Mouse (Mus musculus) heart, embryonic 16.5 days (tissue): ENCODE results near the gene Lypd6. TPM values are rescaled to one million over a fixed set of nuclear protein-coding genes. Genes with fewer than 3 reads are reported as not detected.
A peak's percentile ranks its signal among the peaks of the same experiment; 100 is the strongest.

Experiments
- ATAC-seq: fragments of 200-750 bp; cut with Nextera tagmentation; replicated peaks from 2 replicates; pipeline ENCODE4 v1.8.0; 2017; ENCODE audit warnings: moderate number of reproducible peaks; ENCODE audit not compliant: insufficient read depth, low FRiP score; ENCODE audit errors: extremely low read depth
- H3K27ac ChIP-seq: fragments of 300-500 bp; sonication (generic); 2 replicates; pipeline ENCODE4 v1.5.1; 2014; ENCODE audit warnings: mild to moderate bottlenecking, low read length, control low read depth, moderate library complexity
- H3K27me3 ChIP-seq: fragments of 300-500 bp; sonication (generic); 2 replicates; pipeline ENCODE4 v1.6.1; 2014; ENCODE audit warnings: low read length, mixed read lengths; ENCODE audit not compliant: control insufficient read depth, insufficient read depth
- H3K36me3 ChIP-seq: fragments of 300-500 bp; sonication (generic); 2 replicates; pipeline ENCODE4 v1.6.1; 2014; ENCODE audit not compliant: control insufficient read depth, insufficient read depth
- H3K4me1 ChIP-seq: fragments of 300-500 bp; sonication (generic); 2 replicates; pipeline ENCODE4 v1.6.1; 2014; ENCODE audit warnings: low read length, mixed read lengths; ENCODE audit not compliant: control insufficient read depth, insufficient read depth
- H3K4me2 ChIP-seq: fragments of 300-500 bp; sonication (generic); 2 replicates; pipeline ENCODE4 v1.6.1; 2014; ENCODE audit warnings: low read depth, mild to moderate bottlenecking, control low read depth, low read length
- H3K4me3 ChIP-seq: fragments of 300-500 bp; sonication (generic); 2 replicates; pipeline ENCODE4 v1.5.1; 2014; ENCODE audit warnings: mild to moderate bottlenecking, control low read depth, low read length
- H3K9ac ChIP-seq: fragments of 300-500 bp; sonication (generic); 2 replicates; pipeline ENCODE4 v1.6.1; 2014; ENCODE audit warnings: low read length, control low read depth
- H3K9me3 ChIP-seq: fragments of 300-500 bp; sonication (generic); replicated peaks from 2 replicates; pipeline ENCODE4 v1.6.1; 2016; ENCODE audit warnings: low read length; ENCODE audit not compliant: control insufficient read depth
- WGBS: fragments of 180-500 bp; shearing (Covaris S2); extraction: QIAGEN DNeasy Blood & Tissue Kit; methylation state at CpG from one replicate; pipeline ENCODE4 v1.1.7; 2014; 5-methylcytosine and 5-hydroxymethylcytosine counted together
- polyA plus RNA-seq: library from polyadenylated mRNA; unstranded; fragments of >200 nt; fragmentation: Nextera tagmentation; extraction: Ambion mirVana; gene quantifications from 2 replicates; pipeline ENCODE4 v1.2.1, GENCODE M21; 2015

Lypd6 gene
- polyA plus RNA-seq, 1 experiment from 2014 or later = 2.5 TPM

- Histone ChIP-seq H3K36me3 (no peaks in the 10 kb centered on the region), H3K9ac (no peak overlapping the region), H3K4me2 (no peak overlapping the region), H3K27ac (no peak overlapping the region), H3K9me3 (no peaks in the 10 kb centered on the region), H3K4me3 (no peak overlapping the region), H3K27me3 (no peaks in the 10 kb centered on the region), H3K4me1 (peaks cover 8% of the 10 kb centered on the region)
- ATAC-seq = no peak
- 69% methylated on average over 7 of the region's 7 CpGs for WGBS
Observed at GRCm38 (mm10) chr2:50103850-50104503, 37.7 kb downstream of the Lypd6 start.

- Histone ChIP-seq H3K9me3 (no peaks in the 10 kb centered on the region), H3K27ac (no peak overlapping the region), H3K36me3 (no peaks in the 10 kb centered on the region), H3K4me2 (no peak overlapping the region), H3K9ac (no peak overlapping the region), H3K4me1 (peaks cover 10% of the 10 kb centered on the region), H3K27me3 (no peaks in the 10 kb centered on the region), H3K4me3 (no peak overlapping the region)
- ATAC-seq = no peak
- WGBS = 60% methylated on average over 3 of the region's 3 CpGs
Observed at GRCm38 (mm10) chr2:50105590-50105989, 39.4 kb downstream of the Lypd6 start.

DNA sequence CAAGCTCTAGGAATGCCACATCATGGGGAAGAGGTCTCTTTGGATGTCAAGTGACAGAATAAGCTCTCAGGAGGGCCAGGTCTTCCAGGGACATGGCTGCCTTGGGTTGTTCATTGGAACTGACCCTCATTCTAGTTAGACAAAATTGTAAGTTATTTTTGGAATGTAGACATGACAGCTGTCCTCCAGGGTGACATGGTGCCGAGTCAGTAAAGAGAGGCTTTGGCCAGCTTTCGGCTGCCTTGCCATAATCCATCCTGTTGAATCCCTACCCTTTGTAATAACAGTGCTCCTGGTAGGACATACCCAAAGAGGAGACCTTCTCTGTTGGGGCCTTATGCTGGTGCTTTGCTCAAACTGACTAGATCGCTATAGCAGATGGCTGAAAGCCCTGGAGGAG is 39.8 kb downstream of the Lypd6 start:
- Histone ChIP-seq H3K36me3 (no peaks in the 10 kb centered on the region), H3K27ac (no peak overlapping the region), H3K4me1 (peaks cover 9% of the 10 kb centered on the region), H3K9ac (no peak overlapping the region), H3K27me3 (no peaks in the 10 kb centered on the region), H3K4me3 (no peak overlapping the region), H3K9me3 (no peaks in the 10 kb centered on the region), H3K4me2 (no peak overlapping the region)
- WGBS = 59% methylated on average over 3 of the region's 3 CpGs
- ATAC-seq = no peak

- H3K4me2 ChIP-seq = no peak overlapping the region
- no peak overlapping the region for H3K27ac ChIP-seq
- no peak overlapping the region for H3K9ac ChIP-seq
- no peaks in the 10 kb centered on the region for H3K36me3 ChIP-seq
- no peaks in the 10 kb centered on the region for H3K9me3 ChIP-seq
- 74% methylated on average over 3 of the region's 3 CpGs for WGBS
- no peaks in the 10 kb centered on the region for H3K27me3 ChIP-seq
- H3K4me1 ChIP-seq = peaks cover 9% of the 10 kb centered on the region
- no peak for ATAC-seq
- no peak overlapping the region for H3K4me3 ChIP-seq
Observed at GRCm38 (mm10) chr2:50106879-50107278, 40.6 kb downstream of the Lypd6 start.

DNA sequence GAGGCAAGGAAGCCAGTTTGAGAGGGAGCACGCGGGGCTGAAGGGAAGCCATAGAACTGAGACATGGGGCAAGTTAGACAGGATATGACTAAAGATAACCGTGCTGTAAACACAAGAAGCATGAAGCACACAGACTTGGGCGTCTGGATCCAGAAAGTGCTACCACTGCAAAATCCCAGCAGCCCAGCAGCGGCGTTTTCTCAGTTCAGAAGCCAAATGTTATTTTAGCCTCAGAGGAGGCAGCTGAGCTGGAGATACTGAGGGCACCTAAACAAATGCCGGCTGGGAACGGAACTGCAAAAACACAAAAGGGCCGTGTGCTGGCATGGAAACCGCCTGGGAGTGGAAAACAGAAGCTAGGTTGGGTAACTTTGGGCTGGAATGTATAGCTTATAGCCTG is 43.9 kb downstream of the Lypd6 start:
- 17% methylated on average over 10 of the region's 10 CpGs for WGBS
- H3K27me3 ChIP-seq = no peaks in the 10 kb centered on the region
- peak overlapping the region; percentile 14; the same call in 1 of the 2 replicates for H3K9ac ChIP-seq
- H3K36me3 ChIP-seq = no peaks in the 10 kb centered on the region
- peaks cover 9% of the 10 kb centered on the region for H3K4me1 ChIP-seq
- no peaks in the 10 kb centered on the region for H3K9me3 ChIP-seq
- ATAC-seq = peak; percentile 85
- peak overlapping the region; percentile 22; the same call in 1 of the 2 replicates for H3K4me3 ChIP-seq
- H3K27ac ChIP-seq = peak overlapping the region; percentile 30
- H3K4me2 ChIP-seq = peak overlapping the region; percentile 41

DNA sequence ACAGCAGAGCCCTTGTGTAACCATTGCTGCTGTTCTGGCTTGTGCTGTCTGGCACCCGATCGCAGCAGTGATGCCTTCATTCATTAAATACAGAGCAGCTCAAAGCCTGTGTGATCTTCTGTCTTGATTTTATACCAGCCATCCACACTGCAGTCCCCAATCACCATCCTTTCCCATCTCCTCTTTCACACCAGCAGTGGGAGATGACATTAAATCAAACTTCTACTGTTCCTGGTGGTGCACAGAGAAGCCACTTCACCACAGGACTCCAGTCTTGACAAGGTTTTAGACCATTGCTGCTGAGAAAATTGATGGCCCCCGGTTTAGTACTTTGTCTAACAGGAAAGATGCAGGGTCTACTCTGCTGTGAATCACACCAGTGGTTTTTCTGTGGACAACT is 44.9 kb downstream of the Lypd6 start:
- WGBS = 83% methylated on average over 3 of the region's 3 CpGs
- no peak overlapping the region for H3K4me3 ChIP-seq
- ATAC-seq = no peak
- H3K9me3 ChIP-seq = no peaks in the 10 kb centered on the region
- no peak overlapping the region for H3K9ac ChIP-seq
- no peaks in the 10 kb centered on the region for H3K27me3 ChIP-seq
- H3K27ac ChIP-seq = no peak overlapping the region
- no peaks in the 10 kb centered on the region for H3K36me3 ChIP-seq
- peaks cover 9% of the 10 kb centered on the region for H3K4me1 ChIP-seq
- H3K4me2 ChIP-seq = no peak overlapping the region

GRCm38 (mm10) chr2:50111609-50112008 is 45.4 kb downstream of the Lypd6 start:
- H3K4me2 ChIP-seq = no peak overlapping the region
- no peak overlapping the region for H3K27ac ChIP-seq
- peaks cover 9% of the 10 kb centered on the region for H3K4me1 ChIP-seq
- H3K27me3 ChIP-seq = no peaks in the 10 kb centered on the region
- WGBS = 42% methylated on average over 1 of the region's 1 CpGs
- no peak overlapping the region for H3K9ac ChIP-seq
- no peak overlapping the region for H3K4me3 ChIP-seq
- H3K9me3 ChIP-seq = no peaks in the 10 kb centered on the region
- no peak for ATAC-seq
- no peaks in the 10 kb centered on the region for H3K36me3 ChIP-seq

DNA sequence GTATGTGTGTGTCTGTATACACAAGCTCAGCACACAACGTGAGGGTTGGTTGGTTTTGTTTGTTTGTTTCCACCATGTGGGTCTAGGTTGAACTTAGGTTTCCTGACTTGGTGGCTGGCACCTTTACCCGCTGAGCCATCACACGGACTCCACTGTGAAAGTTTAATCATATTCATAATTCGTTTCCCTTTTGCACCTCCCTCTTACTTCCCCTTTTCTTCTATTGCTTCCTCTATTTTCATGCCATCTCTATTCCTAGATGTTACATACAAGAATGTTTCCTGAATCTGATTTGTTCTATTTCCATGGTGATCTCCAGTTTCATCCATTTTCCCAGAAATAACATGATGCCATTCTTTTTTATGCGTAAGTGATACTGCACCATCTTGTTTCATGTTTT is 46.2 kb downstream of the Lypd6 start:
- Histone ChIP-seq H3K36me3 (no peaks in the 10 kb centered on the region), H3K9ac (no peak overlapping the region), H3K4me3 (no peak overlapping the region), H3K27ac (no peak overlapping the region), H3K4me2 (no peak overlapping the region), H3K9me3 (no peaks in the 10 kb centered on the region), H3K4me1 (peaks cover 9% of the 10 kb centered on the region), H3K27me3 (no peaks in the 10 kb centered on the region)
- WGBS = 83% methylated on average over 5 of the region's 5 CpGs
- no peak for ATAC-seq

- H3K4me3 ChIP-seq = no peak overlapping the region
- H3K4me2 ChIP-seq = no peak overlapping the region
- 92% methylated on average over 7 of the region's 7 CpGs for WGBS
- no peak overlapping the region for H3K9ac ChIP-seq
- no peaks in the 10 kb centered on the region for H3K4me1 ChIP-seq
- no peaks in the 10 kb centered on the region for H3K36me3 ChIP-seq
- no peak for ATAC-seq
- H3K9me3 ChIP-seq = no peaks in the 10 kb centered on the region
- H3K27ac ChIP-seq = no peak overlapping the region
- no peaks in the 10 kb centered on the region for H3K27me3 ChIP-seq
Observed at GRCm38 (mm10) chr2:50119101-50119500, 52.9 kb downstream of the Lypd6 start.
